Mouse (Mus musculus): ENCODE measurements around the gene Tex13c3. TPM values are rescaled to one million over a fixed set of nuclear protein-coding genes. Genes with fewer than 3 reads are reported as not detected.
"Not testable (repeated sequence)": the region's sequence is repeated elsewhere in the genome, so short reads cannot be mapped to it uniquely, and the experiment has no call there.

Gene Tex13c3
- not detected in 2 replicates for polyA plus RNA-seq (2014; fragmentation: Nextera tagmentation; extraction: Ambion mirVana)

GRCm38 (mm10) chrX:19481219-19481618 is at the start of gene Tex13c3:
Tex13c3 (minus strand) TSS chrX:19481319.
- not testable (repeated sequence) for H3K4me2 ChIP-seq; H3K9me3 ChIP-seq (ENCODE audit: low read depth, low read length); H3K27ac ChIP-seq (ENCODE audit: low read depth); ATAC-seq (ENCODE audit: insufficient read depth); H3K9ac ChIP-seq; H3K27me3 ChIP-seq (ENCODE audit: insufficient read depth, low read length); DNase-seq; H3K36me3 ChIP-seq (ENCODE audit: insufficient read depth); H3K4me1 ChIP-seq (ENCODE audit: insufficient read depth); H3K4me3 ChIP-seq (ENCODE audit: low read depth, low read length)
- WGBS = 92% methylated on average over 5 of the region's 5 CpGs

GRCm38 (mm10) chrX:19489731-19490130 is 8.6 kb upstream of the Tex13c3 start:
- Histone ChIP-seq H3K4me2 (no peak overlapping the region), H3K27me3 (ENCODE audit: insufficient read depth, low read length) (no peaks in the 10 kb centered on the region), H3K36me3 (ENCODE audit: insufficient read depth) (no peaks in the 10 kb centered on the region), H3K9ac (no peak overlapping the region), H3K27ac (ENCODE audit: low read depth) (no peak overlapping the region), H3K4me3 (ENCODE audit: low read depth, low read length) (no peak overlapping the region), H3K9me3 (ENCODE audit: low read depth, low read length) (no peaks in the 10 kb centered on the region), H3K4me1 (ENCODE audit: insufficient read depth) (no peaks in the 10 kb centered on the region)
- 81% methylated on average over 4 of the region's 4 CpGs for WGBS
- ATAC-seq (ENCODE audit: insufficient read depth) (no peak), DNase-seq (no peak)
- no peak for TF ChIP-seq CTCF (IDR thresholded peaks at IDR 0.05; ENCODE audit: low read depth)

All from lung, embryonic 14.5 days (tissue).